Mouse (Mus musculus): ENCODE measurements around the gene Tmem254b. TPM values are rescaled to one million over a fixed set of nuclear protein-coding genes. Genes with fewer than 3 reads are reported as not detected.
"Not testable (repeated sequence)": the region's sequence is repeated elsewhere in the genome, so short reads cannot be mapped to it uniquely, and the experiment has no call there.

Tmem254b gene
- polyA plus RNA-seq, 1 experiment from 2014 or later, result 25.1 TPM

- H3K4me1 ChIP-seq (ENCODE audit: control insufficient read depth, insufficient read depth, low read length); H3K36me3 ChIP-seq (ENCODE audit: control insufficient read depth, insufficient read depth, low read length); H3K4me3 ChIP-seq (ENCODE audit: low read depth, low read length); H3K27ac ChIP-seq (ENCODE audit: low read depth, low read length); H3K27me3 ChIP-seq (ENCODE audit: control insufficient read depth, insufficient read depth, low read length); H3K9me3 ChIP-seq (replicated peaks; ENCODE audit: control insufficient read depth, low read length); ATAC-seq (replicated peaks; ENCODE audit: insufficient number of reproducible peaks, low FRiP score, low TSS enrichment); H3K4me2 ChIP-seq; H3K9ac ChIP-seq (ENCODE audit: low read depth, low read length): not testable (repeated sequence)
- no CpG with 5 or more reads among the region's 6 CpGs for WGBS (ENCODE audit: insufficient replicate concordance)
Measured at GRCm38 (mm10) chr14:26175028-26175427, 31.8 kb downstream of the Tmem254b start.

- not testable (repeated sequence) for H3K27me3 ChIP-seq (ENCODE audit: control insufficient read depth, insufficient read depth, low read length); H3K36me3 ChIP-seq (ENCODE audit: control insufficient read depth, insufficient read depth, low read length); H3K9ac ChIP-seq (ENCODE audit: low read depth, low read length); H3K4me1 ChIP-seq (ENCODE audit: control insufficient read depth, insufficient read depth, low read length); H3K4me3 ChIP-seq (ENCODE audit: low read depth, low read length); ATAC-seq (replicated peaks; ENCODE audit: insufficient number of reproducible peaks, low FRiP score, low TSS enrichment); H3K4me2 ChIP-seq; H3K9me3 ChIP-seq (replicated peaks; ENCODE audit: control insufficient read depth, low read length); H3K27ac ChIP-seq (ENCODE audit: low read depth, low read length)
- no CpG with 5 or more reads among the region's 3 CpGs for WGBS (ENCODE audit: insufficient replicate concordance)
Measured at GRCm38 (mm10) chr14:26173955-26174354, 32.9 kb downstream of the Tmem254b start.

- not testable (repeated sequence) for H3K4me2 ChIP-seq; H3K9me3 ChIP-seq (replicated peaks; ENCODE audit: control insufficient read depth, low read length); H3K36me3 ChIP-seq (ENCODE audit: control insufficient read depth, insufficient read depth, low read length); H3K9ac ChIP-seq (ENCODE audit: low read depth, low read length); H3K4me1 ChIP-seq (ENCODE audit: control insufficient read depth, insufficient read depth, low read length); H3K4me3 ChIP-seq (ENCODE audit: low read depth, low read length); H3K27me3 ChIP-seq (ENCODE audit: control insufficient read depth, insufficient read depth, low read length); ATAC-seq (replicated peaks; ENCODE audit: insufficient number of reproducible peaks, low FRiP score, low TSS enrichment); H3K27ac ChIP-seq (ENCODE audit: low read depth, low read length)
- no CpG with 5 or more reads among the region's 12 CpGs for WGBS (ENCODE audit: insufficient replicate concordance)
Measured at GRCm38 (mm10) chr14:26165266-26165665, 41.6 kb downstream of the Tmem254b start.

GRCm38 (mm10) chr14:26162423-26162822, 44.4 kb downstream of the Tmem254b start:
- H3K36me3 ChIP-seq (ENCODE audit: control insufficient read depth, insufficient read depth, low read length); H3K27me3 ChIP-seq (ENCODE audit: control insufficient read depth, insufficient read depth, low read length); H3K4me2 ChIP-seq; H3K9ac ChIP-seq (ENCODE audit: low read depth, low read length); H3K9me3 ChIP-seq (replicated peaks; ENCODE audit: control insufficient read depth, low read length); H3K4me1 ChIP-seq (ENCODE audit: control insufficient read depth, insufficient read depth, low read length); H3K4me3 ChIP-seq (ENCODE audit: low read depth, low read length); H3K27ac ChIP-seq (ENCODE audit: low read depth, low read length); ATAC-seq (replicated peaks; ENCODE audit: insufficient number of reproducible peaks, low FRiP score, low TSS enrichment): not testable (repeated sequence)
- WGBS (ENCODE audit: insufficient replicate concordance), result no CpG with 5 or more reads among the region's 5 CpGs

- not testable (repeated sequence) for H3K9me3 ChIP-seq (replicated peaks; ENCODE audit: control insufficient read depth, low read length); H3K9ac ChIP-seq (ENCODE audit: low read depth, low read length); H3K4me3 ChIP-seq (ENCODE audit: low read depth, low read length); H3K27ac ChIP-seq (ENCODE audit: low read depth, low read length); ATAC-seq (replicated peaks; ENCODE audit: insufficient number of reproducible peaks, low FRiP score, low TSS enrichment); H3K27me3 ChIP-seq (ENCODE audit: control insufficient read depth, insufficient read depth, low read length); H3K36me3 ChIP-seq (ENCODE audit: control insufficient read depth, insufficient read depth, low read length); H3K4me1 ChIP-seq (ENCODE audit: control insufficient read depth, insufficient read depth, low read length); H3K4me2 ChIP-seq
- no CpG with 5 or more reads among the region's 9 CpGs for WGBS (ENCODE audit: insufficient replicate concordance)
Measured at GRCm38 (mm10) chr14:26161156-26161555, 45.7 kb downstream of the Tmem254b start.

- H3K9me3 ChIP-seq (replicated peaks; ENCODE audit: control insufficient read depth, low read length); H3K27me3 ChIP-seq (ENCODE audit: control insufficient read depth, insufficient read depth, low read length); H3K4me2 ChIP-seq; H3K27ac ChIP-seq (ENCODE audit: low read depth, low read length); ATAC-seq (replicated peaks; ENCODE audit: insufficient number of reproducible peaks, low FRiP score, low TSS enrichment); H3K9ac ChIP-seq (ENCODE audit: low read depth, low read length); H3K36me3 ChIP-seq (ENCODE audit: control insufficient read depth, insufficient read depth, low read length); H3K4me3 ChIP-seq (ENCODE audit: low read depth, low read length); H3K4me1 ChIP-seq (ENCODE audit: control insufficient read depth, insufficient read depth, low read length): not testable (repeated sequence)
- no CpG with 5 or more reads among the region's 7 CpGs for WGBS (ENCODE audit: insufficient replicate concordance)
Measured at GRCm38 (mm10) chr14:26156032-26156431, 50.8 kb downstream of the Tmem254b start.

Other genes starting within 250 kb of the Tmem254b start
- 0.39 TPM in 1 of 2 replicates, not detected in the other for gene Duxbl1, start 228.5 kb downstream of the Tmem254b start, polyA plus RNA-seq (2014; fragmentation: Nextera tagmentation; extraction: Ambion mirVana)
- gene Gm9780, start 164.3 kb downstream of the Tmem254b start, polyA plus RNA-seq (2014; fragmentation: Nextera tagmentation; extraction: Ambion mirVana), result 0.15 and 1.0 TPM in 2 replicates
- gene Tmem254c, start 139.7 kb downstream of the Tmem254b start, polyA plus RNA-seq (2014; fragmentation: Nextera tagmentation; extraction: Ambion mirVana), result 27.6 and 30.8 TPM in 2 replicates
- gene Cphx2, start 125.5 kb downstream of the Tmem254b start, polyA plus RNA-seq (2014; fragmentation: Nextera tagmentation; extraction: Ambion mirVana), result not detected in 2 replicates
- gene Cphx3, start 124.7 kb downstream of the Tmem254b start, polyA plus RNA-seq (2014; fragmentation: Nextera tagmentation; extraction: Ambion mirVana), result not detected in 2 replicates
- gene Duxbl2, start 88.7 kb downstream of the Tmem254b start, polyA plus RNA-seq (2014; fragmentation: Nextera tagmentation; extraction: Ambion mirVana), result 1.1 TPM in 1 of 2 replicates, not detected in the other
- gene Plac9b, start 24.6 kb downstream of the Tmem254b start, polyA plus RNA-seq (2014; fragmentation: Nextera tagmentation; extraction: Ambion mirVana), result 0.50 and 3.5 TPM in 2 replicates
- 0.57 and 1.1 TPM in 2 replicates for gene Duxbl3, start 50.9 kb upstream of the Tmem254b start, polyA plus RNA-seq (2014; fragmentation: Nextera tagmentation; extraction: Ambion mirVana)

All from heart, embryonic 11.5 days (tissue).